Mouse (Mus musculus) cerebellum, adult 9-10 months (tissue): ENCODE data around the gene Pmepa1.
A peak's percentile ranks its signal among the peaks of the same experiment; 100 is the strongest.

Experiments
- DNase-seq: peaks from one replicate; pipeline ENCODE4 v3.0.0; 2022

Pmepa1 gene

DNA sequence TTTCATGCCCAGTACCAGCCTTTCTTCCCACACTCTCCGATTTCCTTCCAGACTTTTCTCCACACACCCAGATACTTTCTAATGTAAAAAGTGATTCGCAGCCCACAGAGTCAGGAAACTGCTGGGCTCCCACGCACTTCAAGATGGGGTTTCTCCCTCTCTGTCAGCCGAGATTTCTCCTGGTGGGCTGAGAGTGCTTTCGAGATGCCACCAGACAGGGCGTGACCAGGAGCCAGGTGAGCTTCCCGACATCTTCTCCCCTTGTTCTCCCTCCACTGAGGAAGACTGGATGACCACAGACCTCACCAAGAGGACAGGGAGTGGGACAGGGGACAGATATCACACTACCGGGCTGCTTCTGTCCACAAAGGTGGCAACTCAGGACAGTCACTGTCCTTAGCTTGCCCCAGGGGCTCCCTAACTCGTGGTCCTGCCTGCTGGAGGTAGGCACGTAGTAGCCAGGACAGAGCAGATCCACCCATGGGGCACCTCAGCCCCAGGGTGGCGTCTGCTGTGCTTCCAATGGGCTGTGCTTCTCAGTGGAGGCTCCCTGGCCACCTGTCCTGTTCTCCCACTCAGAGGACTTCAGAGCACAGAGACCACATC is 91.8 kb downstream of the Pmepa1 start:
- DNase-seq = no peak

DNA sequence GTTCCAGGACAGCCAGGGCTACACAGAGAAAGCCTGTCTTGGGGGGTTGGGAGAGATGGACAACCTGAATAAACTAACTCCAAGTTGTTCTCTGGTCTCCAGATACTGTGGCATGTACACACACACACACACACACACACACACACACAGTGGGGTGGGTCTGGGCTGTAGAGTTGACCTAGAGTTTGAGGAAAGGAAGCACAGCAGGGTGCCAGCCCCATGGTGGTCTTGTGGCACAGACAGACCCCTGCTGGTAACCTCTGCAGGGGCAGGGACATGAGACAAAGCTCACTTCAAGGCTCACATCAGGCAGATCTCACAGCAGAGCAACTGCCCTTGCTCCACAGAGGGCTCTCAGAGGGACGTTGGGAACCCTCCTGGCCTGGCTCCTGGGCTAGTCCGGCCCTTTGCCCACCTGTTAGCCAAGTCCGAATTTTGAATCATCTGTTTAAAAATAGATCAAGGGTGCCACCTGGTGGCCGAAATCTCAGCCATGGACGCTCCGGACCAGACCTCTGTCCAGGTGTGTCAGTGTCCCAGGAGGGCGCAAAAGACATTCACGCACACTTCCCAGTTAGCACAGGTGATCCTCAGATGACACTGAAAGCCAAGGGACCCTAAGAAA is 92.4 kb downstream of the Pmepa1 start:
- peak; percentile 27 for DNase-seq

DNA sequence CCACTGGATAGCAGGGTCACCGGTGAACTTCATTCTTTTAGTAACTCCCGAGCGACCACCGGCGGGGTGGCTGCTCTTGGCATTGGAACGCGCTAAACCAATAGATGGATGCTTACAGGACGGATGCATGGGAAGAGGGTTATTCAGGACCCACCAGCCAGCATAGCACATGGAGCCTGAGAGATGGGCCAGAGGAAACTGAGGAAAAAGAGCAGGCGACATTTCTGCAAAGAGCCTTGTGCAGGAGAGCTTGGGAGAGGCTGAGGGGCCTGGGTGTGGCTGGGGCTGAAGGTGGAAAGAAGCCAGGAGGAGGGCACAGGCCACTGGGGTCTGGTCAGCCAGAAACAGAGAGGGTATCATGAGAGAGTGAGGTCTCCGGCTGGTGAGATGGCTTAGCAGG is 93.0 kb downstream of the Pmepa1 start:
- DNase-seq = no peak

DNA sequence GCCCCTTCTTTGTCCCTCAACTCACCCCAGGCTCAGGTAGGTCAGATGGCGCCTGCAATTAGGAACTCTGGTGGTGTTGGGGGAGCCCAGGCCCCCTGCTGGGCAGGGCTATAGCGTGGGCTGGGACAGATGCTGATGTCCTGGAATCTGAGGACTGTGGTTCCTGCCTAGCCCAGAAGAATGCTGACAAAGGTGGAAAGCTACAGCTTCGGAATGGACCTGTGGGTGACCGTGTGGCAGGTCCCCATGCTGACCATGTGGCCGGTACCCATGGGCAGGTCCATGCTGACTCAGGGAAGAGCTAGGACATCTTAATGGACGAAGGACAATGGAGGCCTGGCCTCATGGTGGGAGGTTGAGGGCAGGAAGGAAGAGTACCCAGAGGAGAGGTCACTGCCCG is 93.5 kb downstream of the Pmepa1 start:
- DNase-seq = no peak

DNA sequence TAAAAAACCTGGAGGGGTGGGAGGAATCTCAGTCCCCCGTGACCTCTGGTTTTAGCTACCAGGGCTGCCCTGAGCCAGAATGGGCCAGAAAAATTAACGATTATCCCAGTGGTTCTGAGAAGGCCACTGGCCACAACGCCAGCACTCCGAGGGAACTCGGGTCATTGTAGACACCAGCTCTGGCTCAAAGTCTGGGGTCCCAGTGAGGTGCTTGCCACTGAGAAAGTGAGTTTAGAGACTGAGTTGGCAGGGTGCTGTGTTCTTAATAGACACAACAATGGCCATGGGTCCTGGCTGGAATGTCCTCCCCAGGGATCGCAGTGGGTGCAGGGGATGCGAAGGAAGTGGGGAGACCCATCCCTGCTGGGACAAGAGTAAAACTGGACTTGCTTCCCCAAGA is 94.4 kb downstream of the Pmepa1 start:
- no peak for DNase-seq

DNA sequence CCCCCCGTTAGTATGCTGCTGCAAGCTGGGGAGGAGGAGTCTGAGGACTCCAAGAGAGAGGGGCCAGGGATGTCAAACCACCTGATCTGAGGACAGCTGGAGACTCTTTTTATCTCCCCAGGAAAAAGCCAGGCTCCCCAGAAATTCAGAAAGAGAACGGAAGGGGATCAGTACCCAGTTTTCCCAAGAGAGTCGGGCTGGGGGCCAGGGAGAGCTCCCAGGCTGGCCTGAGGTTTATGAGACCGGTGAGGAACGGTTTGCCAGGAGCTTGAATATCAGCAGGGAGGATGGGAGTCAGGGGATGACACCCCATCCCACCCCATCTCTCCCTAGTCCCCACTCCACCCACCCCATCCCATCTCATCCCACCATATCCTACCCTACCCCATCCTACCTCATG is 94.8 kb downstream of the Pmepa1 start:
- DNase-seq = no peak

DNA sequence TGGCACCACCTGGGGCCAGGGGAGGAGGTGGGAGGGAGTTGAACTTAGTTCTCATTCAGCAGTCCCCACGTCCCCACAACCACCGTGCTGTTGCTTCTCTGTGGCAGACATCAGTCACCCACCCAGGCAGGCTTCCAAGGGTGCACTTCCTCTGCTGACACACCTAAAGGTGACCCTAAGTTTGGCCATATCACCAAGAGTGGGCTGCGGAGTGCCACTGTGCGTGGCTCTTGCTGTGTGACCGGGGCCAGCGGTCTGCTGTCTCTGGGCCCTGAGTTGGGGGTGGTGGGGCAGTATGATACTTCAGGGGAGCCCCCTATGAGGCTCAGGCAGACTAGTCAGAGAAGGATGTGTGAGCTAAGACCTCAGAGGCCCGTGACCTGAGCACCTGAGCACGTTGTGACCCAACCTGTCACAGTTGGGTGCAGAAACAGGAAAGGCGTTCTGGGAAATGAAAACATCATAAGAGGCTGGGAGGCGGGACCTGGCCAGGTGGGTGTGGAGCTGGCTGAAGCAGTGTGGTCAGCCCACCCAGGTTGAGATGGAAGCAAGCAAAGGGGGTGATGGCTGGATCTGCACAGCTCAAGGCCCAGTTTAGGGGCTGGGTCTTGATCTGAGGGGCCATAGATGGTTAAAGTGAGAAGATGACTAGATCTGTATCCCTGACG is 95.5 kb downstream of the Pmepa1 start:
- no peak for DNase-seq

DNA sequence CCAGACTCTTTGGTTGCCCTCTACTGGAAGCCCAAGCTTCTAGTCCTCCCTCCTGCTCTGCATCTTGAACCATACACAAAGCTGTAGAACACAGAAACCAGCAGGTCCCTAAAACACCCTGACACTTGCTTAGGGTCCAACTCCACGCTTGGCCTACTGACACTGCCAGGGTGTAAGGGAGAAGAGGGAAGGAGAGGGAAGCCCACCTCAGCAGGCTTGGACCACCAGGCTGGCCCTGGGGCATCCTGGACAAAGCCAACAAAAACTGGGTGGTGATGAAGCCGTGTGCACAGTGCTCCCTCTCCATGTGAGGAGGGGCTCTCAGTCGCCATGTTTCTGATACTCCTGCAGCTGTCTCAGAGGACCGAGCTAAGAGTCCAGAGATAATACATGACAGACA is 96.3 kb downstream of the Pmepa1 start:
- no peak for DNase-seq

DNA sequence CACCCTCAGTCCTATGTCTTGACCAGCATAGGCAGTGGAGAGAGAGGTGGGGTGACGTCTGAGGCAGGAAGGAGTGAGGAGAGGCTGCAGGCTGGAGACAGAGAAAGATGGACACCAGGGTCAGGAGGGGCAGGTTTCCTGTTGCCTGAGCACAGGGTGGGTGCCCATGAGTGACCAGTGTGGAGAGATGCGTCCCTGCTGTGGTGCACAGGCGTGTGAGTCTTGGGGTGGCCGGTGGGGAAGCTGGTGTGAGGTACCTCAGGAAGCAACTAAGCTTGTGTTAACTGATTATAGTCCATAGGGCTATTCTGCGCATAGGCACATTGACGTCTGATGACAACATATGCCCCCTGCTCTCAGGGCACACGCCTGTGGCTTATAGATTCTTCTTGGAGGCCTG is 97.3 kb downstream of the Pmepa1 start:
- DNase-seq = no peak

DNA sequence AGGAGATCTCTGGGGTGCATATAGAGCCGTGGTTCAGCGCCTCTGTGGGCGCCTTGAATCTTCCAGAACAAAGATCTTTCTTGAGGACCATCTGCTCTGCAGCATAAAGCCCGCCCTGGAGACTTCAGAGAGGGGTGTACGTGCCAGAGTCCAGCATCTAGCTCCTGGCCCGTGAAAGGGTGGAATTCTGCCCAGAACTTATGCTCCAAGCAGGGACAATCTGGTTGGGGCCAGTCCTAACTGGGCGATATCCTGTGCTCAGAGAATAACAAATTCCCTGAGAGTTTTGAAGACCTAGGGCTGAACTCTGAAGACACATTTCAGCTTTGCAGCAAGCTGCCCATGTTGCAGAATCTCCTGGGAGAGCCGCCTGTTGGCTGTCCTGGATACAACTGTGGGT is 98.4 kb downstream of the Pmepa1 start:
- no peak for DNase-seq

DNA sequence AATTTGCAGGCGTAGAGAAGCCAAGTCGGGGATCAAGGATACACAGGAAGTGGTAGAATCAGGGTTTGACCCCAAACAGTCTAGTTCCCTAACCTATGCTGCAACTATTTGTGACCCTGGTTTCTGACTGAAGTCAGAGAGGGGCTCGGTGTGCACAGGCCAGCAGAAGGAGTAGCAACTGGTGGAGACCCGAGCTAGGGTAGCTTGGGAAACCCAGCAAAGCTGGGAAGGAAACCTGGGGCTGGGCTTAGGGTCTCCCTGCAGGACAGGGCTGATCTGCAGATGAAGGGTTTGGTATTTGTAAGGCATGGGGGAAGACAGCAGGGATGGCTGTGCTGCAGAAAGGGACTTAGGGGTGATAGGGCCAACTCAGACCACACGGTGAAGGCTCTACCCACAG is 98.9 kb downstream of the Pmepa1 start:
- no peak for DNase-seq

DNA sequence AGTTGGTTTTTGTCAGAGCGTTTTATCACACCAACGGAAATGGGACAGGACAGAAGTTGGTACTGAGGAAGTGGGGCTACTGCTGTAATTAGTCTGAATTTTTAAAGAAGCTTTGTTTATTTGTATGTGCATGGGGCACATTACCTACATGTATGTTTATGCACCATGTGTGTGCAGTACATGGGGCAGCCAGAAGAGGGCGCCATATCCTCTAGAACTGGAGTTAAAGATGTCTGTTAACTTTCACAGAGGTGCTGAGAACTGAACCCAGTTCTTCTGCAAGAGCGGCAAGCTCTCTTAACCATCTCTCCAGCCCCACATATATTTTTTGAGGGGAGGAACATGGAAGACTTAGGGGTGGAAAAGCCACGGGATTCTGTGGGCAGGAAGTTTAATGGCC is 100.6 kb downstream of the Pmepa1 start:
- DNase-seq = no peak

DNA sequence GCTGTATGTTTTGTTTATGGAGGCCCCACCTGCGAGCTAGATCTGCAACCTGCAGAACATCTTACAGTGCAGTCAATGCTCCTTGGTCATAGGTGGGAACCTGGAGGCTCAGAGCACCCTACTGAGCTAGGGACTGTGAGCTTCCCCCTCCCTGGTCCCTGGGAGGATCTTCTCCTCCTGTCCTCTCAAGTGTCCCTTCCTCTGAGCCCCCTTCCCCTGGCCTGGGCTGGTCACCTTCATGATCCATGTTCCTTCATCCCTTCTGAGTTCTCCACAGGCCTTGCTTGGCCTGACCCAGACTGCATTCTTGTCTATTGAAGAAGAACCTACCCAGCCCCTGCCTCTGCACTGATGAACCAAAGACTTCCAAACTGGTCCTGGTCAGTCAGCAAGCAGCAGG is 101.8 kb downstream of the Pmepa1 start:
- no peak for DNase-seq
